Mouse (Mus musculus): ENCODE results near the gene 9130409I23Rik. TPM values are rescaled to one million over a fixed set of nuclear protein-coding genes. Genes with fewer than 3 reads are reported as not detected.

The 9130409I23Rik gene
- polyA plus RNA-seq, 1 experiment from 2014 or later: not detected

- no peak for ATAC-seq (ENCODE audit: insufficient read depth, low FRiP score, low TSS enrichment)
- Histone ChIP-seq H3K4me1 (ENCODE audit: control insufficient read depth, insufficient read depth, low read length) (0 out of 2 replicates have a peak, but pooled peaks cover 2% of the 10 kb centered on the region), H3K4me2 (ENCODE audit: low read depth) (no peak overlapping the region), H3K9ac (ENCODE audit: low read length) (no peak overlapping the region), H3K4me3 (ENCODE audit: low read depth, low read length) (no peak overlapping the region), H3K36me3 (ENCODE audit: control insufficient read depth, insufficient read depth, low read length) (no peaks in the 10 kb centered on the region), H3K9me3 (ENCODE audit: control insufficient read depth, low read length) (no peaks in the 10 kb centered on the region), H3K27me3 (ENCODE audit: control insufficient read depth, insufficient read depth, low read length) (no peaks in the 10 kb centered on the region), H3K27ac (ENCODE audit: low read depth, low read length) (no peak overlapping the region)
- no peak for DNase-seq (ENCODE audit: low spot score)
- WGBS: 45% methylated on average over 5 of the region's 5 CpGs
Measured at GRCm38 (mm10) chr1:181011601-181012000, 39.4 kb upstream of the 9130409I23Rik start.

GRCm38 (mm10) chr1:181012416-181012815, 38.6 kb upstream of the 9130409I23Rik start:
- Histone ChIP-seq H3K27ac (ENCODE audit: low read depth, low read length) (no peak overlapping the region), H3K4me2 (ENCODE audit: low read depth) (no peak overlapping the region), H3K4me3 (ENCODE audit: low read depth, low read length) (no peak overlapping the region), H3K9me3 (ENCODE audit: control insufficient read depth, low read length) (no peaks in the 10 kb centered on the region), H3K36me3 (ENCODE audit: control insufficient read depth, insufficient read depth, low read length) (no peaks in the 10 kb centered on the region), H3K27me3 (ENCODE audit: control insufficient read depth, insufficient read depth, low read length) (no peaks in the 10 kb centered on the region), H3K4me1 (ENCODE audit: control insufficient read depth, insufficient read depth, low read length) (peaks cover 4% of the 10 kb centered on the region; the same call in 1 of the 2 replicates), H3K9ac (ENCODE audit: low read length) (no peak overlapping the region)
- WGBS: 85% methylated on average over 3 of the region's 3 CpGs
- DNase-seq (ENCODE audit: low spot score) (no peak), ATAC-seq (ENCODE audit: insufficient read depth, low FRiP score, low TSS enrichment) (no peak)

- Histone ChIP-seq H3K9ac (ENCODE audit: low read length) (no peak overlapping the region), H3K9me3 (ENCODE audit: control insufficient read depth, low read length) (no peaks in the 10 kb centered on the region), H3K36me3 (ENCODE audit: control insufficient read depth, insufficient read depth, low read length) (no peaks in the 10 kb centered on the region), H3K27me3 (ENCODE audit: control insufficient read depth, insufficient read depth, low read length) (no peaks in the 10 kb centered on the region), H3K4me3 (ENCODE audit: low read depth, low read length) (no peak overlapping the region), H3K4me2 (ENCODE audit: low read depth) (no peak overlapping the region), H3K4me1 (ENCODE audit: control insufficient read depth, insufficient read depth, low read length) (peaks cover 4% of the 10 kb centered on the region; the same call in 1 of the 2 replicates), H3K27ac (ENCODE audit: low read depth, low read length) (no peak overlapping the region)
- no peak for ATAC-seq (ENCODE audit: insufficient read depth, low FRiP score, low TSS enrichment)
- 81% methylated on average over 6 of the region's 6 CpGs for WGBS
- DNase-seq (ENCODE audit: low spot score): no peak
Measured at GRCm38 (mm10) chr1:181013446-181013845, 37.6 kb upstream of the 9130409I23Rik start.

- Histone ChIP-seq H3K27ac (ENCODE audit: low read depth, low read length) (no peak overlapping the region), H3K4me3 (ENCODE audit: low read depth, low read length) (no peak overlapping the region), H3K4me2 (ENCODE audit: low read depth) (no peak overlapping the region), H3K4me1 (ENCODE audit: control insufficient read depth, insufficient read depth, low read length) (peaks cover 4% of the 10 kb centered on the region; the same call in 1 of the 2 replicates), H3K36me3 (ENCODE audit: control insufficient read depth, insufficient read depth, low read length) (no peaks in the 10 kb centered on the region), H3K9me3 (ENCODE audit: control insufficient read depth, low read length) (no peaks in the 10 kb centered on the region), H3K27me3 (ENCODE audit: control insufficient read depth, insufficient read depth, low read length) (no peaks in the 10 kb centered on the region), H3K9ac (ENCODE audit: low read length) (no peak overlapping the region)
- DNase-seq (ENCODE audit: low spot score) (no peak), ATAC-seq (ENCODE audit: insufficient read depth, low FRiP score, low TSS enrichment) (no peak)
- 71% methylated on average over 6 of the region's 6 CpGs for WGBS
Measured at GRCm38 (mm10) chr1:181014731-181015500, 36.1 kb upstream of the 9130409I23Rik start.

- peaks cover 4% of the 10 kb centered on the region; the same call in 1 of the 2 replicates for H3K4me1 ChIP-seq (ENCODE audit: control insufficient read depth, insufficient read depth, low read length)
- no peak overlapping the region for H3K27ac ChIP-seq (ENCODE audit: low read depth, low read length)
- no peaks in the 10 kb centered on the region for H3K27me3 ChIP-seq (ENCODE audit: control insufficient read depth, insufficient read depth, low read length)
- H3K9ac ChIP-seq (ENCODE audit: low read length): no peak overlapping the region
- H3K4me3 ChIP-seq (ENCODE audit: low read depth, low read length): no peak overlapping the region
- H3K4me2 ChIP-seq (ENCODE audit: low read depth): no peak overlapping the region
- no peak for DNase-seq (ENCODE audit: low spot score)
- ATAC-seq (ENCODE audit: insufficient read depth, low FRiP score, low TSS enrichment): no peak
- no peaks in the 10 kb centered on the region for H3K36me3 ChIP-seq (ENCODE audit: control insufficient read depth, insufficient read depth, low read length)
- no peaks in the 10 kb centered on the region for H3K9me3 ChIP-seq (ENCODE audit: control insufficient read depth, low read length)
Measured at GRCm38 (mm10) chr1:181015558-181015957, 35.5 kb upstream of the 9130409I23Rik start.

- Histone ChIP-seq H3K27ac (ENCODE audit: low read depth, low read length) (no peak overlapping the region), H3K36me3 (ENCODE audit: control insufficient read depth, insufficient read depth, low read length) (no peaks in the 10 kb centered on the region), H3K9ac (ENCODE audit: low read length) (no peak overlapping the region), H3K4me3 (ENCODE audit: low read depth, low read length) (no peak overlapping the region), H3K4me1 (ENCODE audit: control insufficient read depth, insufficient read depth, low read length) (peaks cover 4% of the 10 kb centered on the region; the same call in 1 of the 2 replicates), H3K9me3 (ENCODE audit: control insufficient read depth, low read length) (no peaks in the 10 kb centered on the region), H3K27me3 (ENCODE audit: control insufficient read depth, insufficient read depth, low read length) (no peaks in the 10 kb centered on the region), H3K4me2 (ENCODE audit: low read depth) (no peak overlapping the region)
- no peak for DNase-seq (ENCODE audit: low spot score)
- no peak for ATAC-seq (ENCODE audit: insufficient read depth, low FRiP score, low TSS enrichment)
- WGBS: 76% methylated on average over 4 of the region's 4 CpGs
Measured at GRCm38 (mm10) chr1:181016045-181016444, 35.0 kb upstream of the 9130409I23Rik start.

- no peak for ATAC-seq (ENCODE audit: insufficient read depth, low FRiP score, low TSS enrichment)
- WGBS: 7% methylated on average over 21 of the region's 21 CpGs
- no peaks in the 10 kb centered on the region for H3K27me3 ChIP-seq (ENCODE audit: control insufficient read depth, insufficient read depth, low read length)
Measured at GRCm38 (mm10) chr1:181016532-181017131, 34.4 kb upstream of the 9130409I23Rik start.

GRCm38 (mm10) chr1:181017212-181017711, 33.8 kb upstream of the 9130409I23Rik start:
- Histone ChIP-seq H3K4me2 (ENCODE audit: low read depth) (peak overlapping the region; percentile 96), H3K27me3 (ENCODE audit: control insufficient read depth, insufficient read depth, low read length) (no peaks in the 10 kb centered on the region), H3K4me3 (ENCODE audit: low read depth, low read length) (peak overlapping the region; percentile 46), H3K27ac (ENCODE audit: low read depth, low read length) (no peak overlapping the region), H3K4me1 (ENCODE audit: control insufficient read depth, insufficient read depth, low read length) (peaks cover 4% of the 10 kb centered on the region; the same call in 1 of the 2 replicates), H3K36me3 (ENCODE audit: control insufficient read depth, insufficient read depth, low read length) (no peaks in the 10 kb centered on the region), H3K9ac (ENCODE audit: low read length) (peak overlapping the region; percentile 1; the same call in 1 of the 2 replicates), H3K9me3 (ENCODE audit: control insufficient read depth, low read length) (no peaks in the 10 kb centered on the region)
- peak; percentile 79 for ATAC-seq (ENCODE audit: insufficient read depth, low FRiP score, low TSS enrichment)
- 0% methylated on average over 22 of the region's 22 CpGs for WGBS
- DNase-seq (ENCODE audit: low spot score): peak; percentile 72

More at GRCm38 (mm10) chr1:181016532-181017131, 34.4 kb upstream of the 9130409I23Rik start:
- Histone ChIP-seq H3K36me3 (ENCODE audit: control insufficient read depth, insufficient read depth, low read length) (no peaks in the 10 kb centered on the region), H3K4me1 (ENCODE audit: control insufficient read depth, insufficient read depth, low read length) (peaks cover 4% of the 10 kb centered on the region; the same call in 1 of the 2 replicates), H3K9me3 (ENCODE audit: control insufficient read depth, low read length) (no peaks in the 10 kb centered on the region), H3K4me3 (ENCODE audit: low read depth, low read length) (peak overlapping the region; percentile 46), H3K27ac (ENCODE audit: low read depth, low read length) (no peak overlapping the region), H3K9ac (ENCODE audit: low read length) (peak overlapping the region; percentile 14), H3K4me2 (ENCODE audit: low read depth) (peak overlapping the region; percentile 96)
- peak; percentile 55 for DNase-seq (ENCODE audit: low spot score)

All from neural tube, embryonic 11.5 days (tissue).